Mouse (Mus musculus) Patski (cell line): ENCODE measurements at regions not wholly inside any gene's neighbourhood (a gene's known extent, or its start where the extent isn't known, plus 50 kb on each side); places are given as distances from the start of the nearest gene placed in this dataset.

Experiments used
- ATAC-seq: fragments of 100-300 bp; one replicate; pipeline ENCODE4 v1.8.0; 2021
- CTCF ChIA-PET: fragments of 350-600 bp; sonication (Branson Sonifier 250); formaldehyde crosslinking; loops from one replicate; lab custom pipeline; 2022; ENCODE audit warnings: inconsistent platforms; lab: Charles Lee
- POLR2A ChIA-PET: fragments of 350-600 bp; sonication (Branson Sonifier 250); formaldehyde crosslinking; loops from one replicate; lab custom pipeline; 2022; ENCODE audit warnings: antibody characterized with exemption, inconsistent platforms; lab: Charles Lee
- DNase-seq: peaks from one replicate; pipeline ENCODE4 v3.0.0-alpha.2; 2011; ENCODE audit warnings: low read depth, low spot score
- H3K27me3 ChIP-seq: fragments of 371-371 bp; one replicate; pipeline ENCODE4 v1.5.1; 2021
- CTCF ChIP-seq: fragments of 100-300 bp; IDR thresholded peaks from one replicate; pipeline ENCODE4 v1.5.1; 2021
- in situ Hi-C: fragments of 300-500 bp; cut with MboI; formaldehyde crosslinking; loops from 3 replicates; pipeline ENCODE4 v1.11.1; 2018; ENCODE audit warnings: low pct_unique_long_range_greater_than_20kb, mixed read lengths

- ATAC-seq (no peak), DNase-seq (no peak)
- in situ Hi-C loops = no loop called here
- ChIA-PET CTCF (no interaction called here), POLR2A (no interaction called here)
- H3K27me3 ChIP-seq = no peaks in the 10 kb centered on the region
- TF ChIP-seq CTCF = no peak
Observed at GRCm38 (mm10) chr14:76221617-76222319, 111.1 kb downstream of the Nufip1 start.

- TF ChIP-seq CTCF = no peak
- ChIA-PET CTCF (no interaction called here), POLR2A (no interaction called here)
- no peaks in the 10 kb centered on the region for H3K27me3 ChIP-seq
- DNase-seq (no peak), ATAC-seq (no peak)
- in situ Hi-C loops = no loop called here
Observed at GRCm38 (mm10) chr14:76222320-76222626, 111.6 kb downstream of the Nufip1 start.

DNA sequence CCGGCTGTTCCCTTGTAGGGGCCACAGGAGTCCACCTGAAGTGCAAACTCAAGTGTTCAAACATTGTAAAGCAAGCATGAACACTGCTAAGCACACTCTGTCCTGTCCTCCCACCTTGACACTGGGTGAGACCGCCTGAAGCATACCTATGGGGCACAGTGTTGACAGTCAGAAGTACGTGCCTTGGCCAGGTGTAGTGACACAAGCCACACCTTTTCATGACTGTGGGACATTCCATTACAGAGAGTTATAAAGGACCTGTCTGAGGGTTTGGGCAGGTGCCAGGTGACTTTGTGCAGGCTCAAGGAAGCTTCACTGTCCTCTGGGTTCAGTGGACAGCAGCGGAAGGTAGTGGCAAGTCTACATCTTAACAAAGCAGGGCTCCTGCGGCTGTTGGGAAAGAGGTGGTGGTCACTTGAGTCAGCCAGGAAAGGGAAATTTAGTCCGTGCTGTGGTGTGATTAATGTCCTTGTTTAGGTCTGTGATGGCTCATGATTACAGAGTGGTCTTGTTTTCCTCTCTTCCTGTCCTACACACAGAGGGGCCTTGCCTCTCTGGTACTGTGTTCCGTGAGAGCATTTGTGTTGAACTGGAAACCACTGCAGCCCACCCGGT is 112.5 kb downstream of the Nufip1 start:
- ATAC-seq = no peak
- in situ Hi-C loops = no loop called here

GRCm38 (mm10) chr14:76223903-76224302 is 113.2 kb downstream of the Nufip1 start:
- in situ Hi-C loops = no loop called here
- ChIA-PET CTCF (no interaction called here), POLR2A (no interaction called here)
- H3K27me3 ChIP-seq = no peaks in the 10 kb centered on the region
- ATAC-seq (no peak), DNase-seq (no peak)
- TF ChIP-seq CTCF = no peak

More for the DNA sequence above, 112.5 kb downstream of the Nufip1 start:
- ChIA-PET CTCF (no interaction called here), POLR2A (no interaction called here)
- H3K27me3 ChIP-seq = no peaks in the 10 kb centered on the region
- no peak for DNase-seq
- TF ChIP-seq CTCF = no peak

GRCm38 (mm10) chr14:76225532-76225931 is 114.8 kb downstream of the Nufip1 start:
- in situ Hi-C loops = no loop called here
- no peaks in the 10 kb centered on the region for H3K27me3 ChIP-seq
- ChIA-PET CTCF (no interaction called here), POLR2A (interaction anchor here (0.5 kb wide), 1 partner anchor 60 kb away, joined by 3 read pairs; no protein-coding TSS in a partner anchor)
- DNase-seq = no peak
- TF ChIP-seq CTCF = no peak
- no peak for ATAC-seq

DNA sequence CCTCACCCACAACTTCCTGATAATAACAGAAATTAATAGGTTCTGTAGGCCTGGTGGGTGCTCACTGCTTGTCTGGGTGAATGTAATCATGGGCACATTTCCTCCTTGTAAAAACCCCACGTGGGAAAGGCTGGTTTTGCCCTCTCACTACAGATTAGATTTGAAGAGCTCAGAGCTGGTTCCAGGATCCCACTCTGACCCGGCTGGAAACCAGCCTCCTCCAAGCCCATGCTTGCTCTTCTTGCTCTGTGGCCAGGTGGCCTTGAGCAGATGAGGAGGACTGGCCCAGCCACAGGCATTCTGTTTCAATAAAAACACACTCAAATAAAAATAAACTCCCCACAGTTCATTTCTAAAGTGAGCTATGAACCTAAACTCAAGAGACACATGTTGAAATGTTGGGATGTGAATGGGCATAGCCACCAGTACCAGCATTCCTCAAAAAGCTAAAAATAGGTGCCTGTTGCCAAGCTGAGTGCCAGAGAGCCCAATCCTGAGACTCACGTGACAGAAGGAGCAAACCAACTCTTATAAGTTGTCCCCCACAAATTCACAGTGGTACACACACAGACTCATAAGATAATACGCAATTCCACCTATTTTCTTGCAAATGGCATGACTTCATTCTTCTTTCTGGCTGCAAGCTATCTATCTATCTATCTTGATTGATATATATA is 116.1 kb downstream of the Nufip1 start:
- DNase-seq (no peak), ATAC-seq (no peak)
- ChIA-PET POLR2A (interaction anchor here (0.6 kb wide), 1 partner anchor 66 kb away, joined by 3 read pairs; no protein-coding TSS in a partner anchor), CTCF (interaction anchor here (1.1 kb wide), 1 partner anchor 10 kb away, joined by 4 read pairs; no protein-coding TSS in a partner anchor)
- in situ Hi-C loops = no loop called here
- no peak for TF ChIP-seq CTCF
- no peaks in the 10 kb centered on the region for H3K27me3 ChIP-seq

GRCm38 (mm10) chr14:76228968-76229555 is 118.4 kb downstream of the Nufip1 start:
- no peak for TF ChIP-seq CTCF
- ATAC-seq = no peak
- POLR2A ChIA-PET = no interaction called here

DNA sequence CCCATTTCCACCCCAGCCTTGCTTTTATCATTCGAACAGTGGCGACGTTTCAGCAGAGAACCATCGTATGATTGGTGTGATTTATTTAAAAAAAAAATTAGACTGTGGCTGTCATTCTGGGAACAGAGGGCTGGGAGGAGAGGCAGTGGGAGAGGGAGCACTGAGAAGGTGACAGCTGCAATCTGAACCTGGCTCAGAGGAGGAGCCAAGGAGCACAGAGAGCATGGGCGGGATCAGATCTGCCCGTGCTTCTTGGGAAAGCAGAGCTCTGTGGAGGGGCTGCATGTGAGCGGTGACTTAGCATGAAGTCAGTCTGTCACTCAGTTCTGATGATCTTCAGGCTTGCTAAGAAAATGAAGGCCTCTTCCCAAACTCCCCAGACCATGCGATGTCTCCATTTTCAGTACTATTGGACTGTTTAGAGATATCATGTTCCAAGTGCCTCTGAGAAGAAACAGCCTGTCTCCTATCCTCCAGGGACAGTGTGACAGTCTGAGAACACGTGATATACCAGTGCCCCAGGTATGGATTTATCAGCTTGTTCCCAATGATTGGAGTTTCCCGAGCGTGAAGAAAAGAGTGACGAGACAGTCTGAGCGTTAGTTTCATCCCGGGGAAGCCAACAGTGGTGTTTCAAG is 129.3 kb downstream of the Nufip1 start:
- in situ Hi-C loops = no loop called here
- no peak for TF ChIP-seq CTCF
- no peak for DNase-seq
- CTCF ChIA-PET = interaction anchor here (0.8 kb wide), 1 partner anchor 10 kb away, joined by 3 read pairs; no protein-coding TSS in a partner anchor
- POLR2A ChIA-PET = no interaction called here
- H3K27me3 ChIP-seq = no peaks in the 10 kb centered on the region
- no peak for ATAC-seq

More at GRCm38 (mm10) chr14:76228968-76229555, 118.4 kb downstream of the Nufip1 start:
- in situ Hi-C loops = no loop called here
- H3K27me3 ChIP-seq = no peaks in the 10 kb centered on the region
- CTCF ChIA-PET = no interaction called here
- no peak for DNase-seq

DNA sequence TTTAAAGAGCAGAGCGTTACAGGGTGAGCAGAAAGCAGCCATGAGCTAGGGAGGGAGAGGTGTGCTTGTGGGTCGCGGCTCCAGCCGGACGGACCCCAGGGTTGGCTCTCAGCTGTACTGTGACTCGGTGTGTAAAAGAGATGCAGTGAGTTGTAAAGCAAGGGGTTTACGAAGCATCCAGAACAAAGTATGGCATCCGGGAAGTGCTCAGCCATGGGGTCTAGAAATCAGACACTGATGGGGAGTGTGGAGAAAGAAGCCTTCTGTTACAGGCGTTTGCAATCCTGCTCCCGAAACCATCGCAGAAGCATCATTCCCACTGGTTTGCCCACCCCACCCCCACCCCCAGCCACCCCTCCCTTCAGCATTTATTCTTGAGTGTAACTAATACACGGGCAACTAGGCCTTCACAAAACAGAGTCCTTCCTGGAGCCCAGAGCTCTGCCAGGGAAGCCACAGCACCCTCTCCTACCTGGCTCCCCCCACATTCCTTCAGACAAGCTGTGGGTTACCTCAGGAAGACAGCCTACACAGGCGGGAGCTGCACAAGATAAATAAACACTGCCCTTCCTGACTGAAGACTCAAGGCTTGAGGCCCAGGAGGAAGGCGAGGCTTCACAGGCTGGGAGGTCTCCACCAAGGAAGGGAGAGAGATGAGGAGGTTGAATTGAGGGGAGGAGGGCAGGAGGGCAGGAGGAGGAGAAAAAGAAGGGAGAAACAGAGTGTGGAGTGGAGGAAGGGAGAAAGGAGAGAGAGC is 133.1 kb downstream of the Nufip1 start:
- POLR2A ChIA-PET = no interaction called here
- DNase-seq (no peak), ATAC-seq (no peak)
- TF ChIP-seq CTCF = no peak
- CTCF ChIA-PET = no interaction called here
- in situ Hi-C loops = no loop called here
- H3K27me3 ChIP-seq = no peaks in the 10 kb centered on the region
